Mouse (Mus musculus) testis, adult 2 months (tissue): Measurements from ENCODE around the gene Rbm18.

ENCODE experiments used
- CTCF ChIP-seq: fragments of 200-500 bp; IDR thresholded peaks from 2 replicates; pipeline ENCODE4 v1.5.1; 2012; ENCODE audit warnings: low read depth, mild to moderate bottlenecking, inconsistent platforms, low read length, moderate library complexity; ENCODE audit not compliant: control insufficient read depth, insufficient read depth, insufficient replicate concordance
- POLR2A ChIP-seq: fragments of 200-500 bp; IDR thresholded peaks from 2 replicates; pipeline ENCODE4 v1.6.1; 2012; ENCODE audit warnings: low read depth, mild to moderate bottlenecking, inconsistent platforms, low read length, moderate library complexity; ENCODE audit not compliant: control insufficient read depth

DNA sequence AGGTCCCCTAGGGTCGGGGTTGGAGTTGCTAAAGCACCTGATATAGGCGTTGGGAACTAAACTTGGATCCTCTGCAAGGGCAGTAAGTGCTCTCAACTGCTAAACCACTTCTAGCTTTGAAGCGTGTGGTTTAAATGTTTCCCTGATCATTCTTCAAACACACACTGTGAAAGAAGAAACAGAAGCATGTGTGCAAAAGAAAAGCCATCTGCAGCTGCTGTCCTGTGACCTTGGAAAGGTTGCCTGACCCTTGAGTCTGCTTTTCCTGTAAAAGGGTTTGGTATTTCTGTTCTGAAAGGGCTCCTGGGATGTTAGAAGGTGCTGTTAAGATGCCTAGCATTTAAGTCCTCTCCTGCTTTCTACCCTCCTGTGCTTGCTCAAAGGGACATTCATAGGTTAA, 42.9 kb upstream of the Rbm18 start:
- TF ChIP-seq CTCF (no peak), POLR2A (no peak)
